In the genomic region with DNA sequence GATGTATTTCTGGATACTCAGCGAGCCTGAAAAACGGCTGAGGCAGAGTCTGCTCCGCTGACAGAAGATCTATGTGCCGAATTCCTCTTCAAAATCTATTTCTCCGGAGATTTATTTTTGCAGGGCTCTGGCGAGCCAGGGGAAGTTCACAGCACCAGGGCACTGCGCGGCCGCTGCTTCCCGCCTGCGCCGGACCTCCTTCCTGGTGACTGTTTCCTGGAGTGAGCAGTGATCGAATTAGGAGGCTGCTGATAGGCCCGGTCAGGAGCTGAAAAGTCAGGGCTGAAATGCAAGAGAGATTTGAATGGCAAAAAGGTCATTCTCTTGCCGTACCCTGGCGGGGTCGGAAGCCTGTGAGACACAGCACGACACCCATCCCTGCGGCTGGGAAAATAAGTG, we compare ENCODE assay signal across 8 mouse cellular contexts. TPM values are rescaled to one million over a fixed set of nuclear protein-coding genes. Genes with fewer than 3 reads are reported as not detected.
DNase-seq lines count a peak whose midpoint lies in the region.

No protein-coding gene starts in this region.

- peak; percentile 16 for DNase-seq in adrenal gland, adult 2 months
- DNase-seq in adrenal gland, postnatal 4 days (ENCODE audit: low spot score in 2 of 2): no peak
- peak; percentile 77 for DNase-seq in R1 (ENCODE audit: low read depth, low spot score)
- peak; percentile 56 for DNase-seq in forelimb bud, embryonic 11.5 days (ENCODE audit: low read depth, low spot score)
- DNase-seq in kidney, postnatal 4 days: peak; percentile 48 to 65
- peak; percentile 78 for DNase-seq in neural tube, embryonic 10.5 days (ENCODE audit: extremely low spot score, low spot score)
- no peak for DNase-seq in ovary, adult 18-20 months (ENCODE audit: low spot score)
- DNase-seq in natural killer cell, adult 2 months (ENCODE audit: low spot score in 2 of 2): no peak

RNA-seq across cellular contexts. Expression of a gene that starts 9.5 kb away (rescaled TPM):
- not detected for total RNA-seq in adrenal gland, adult 2 months (2021)
- not detected in 2 replicates for polyA plus RNA-seq in adrenal gland, adult 2 months (2012; rRNA removed)
- not detected for total RNA-seq in adrenal gland, postnatal 4 days (2021)

RNA-seq across cellular contexts. Expression of a gene that starts 46.4 kb away (rescaled TPM):
- total RNA-seq in adrenal gland, adult 2 months (2021): 10 to 100 TPM; 11.6 to 15.0 TPM
- polyA plus RNA-seq in adrenal gland, adult 2 months (2012; rRNA removed): 7.3 and 7.4 TPM in 2 replicates
- 10 to 100 TPM; 14.2 to 17.0 TPM for total RNA-seq in adrenal gland, postnatal 4 days (2021)

RNA-seq across cellular contexts. Expression of a gene that starts 56.4 kb away (rescaled TPM):
- 10 to 100 TPM; 38.1 to 84.6 TPM for total RNA-seq in adrenal gland, adult 2 months (2021)
- 26.2 and 27.3 TPM in 2 replicates for polyA plus RNA-seq in adrenal gland, adult 2 months (2012; rRNA removed)
- total RNA-seq in adrenal gland, postnatal 4 days (2021): 10 to 100 TPM; 36.4 to 39.4 TPM

Comparison
In these comparisons a context has a peak if more than half of its experiments do, and no peak if none do; other contexts are left out.
1. DNase-seq: peak in adrenal gland, adult 2 months (single experiment), R1 (single experiment), forelimb bud, embryonic 11.5 days (single experiment), kidney, postnatal 4 days (2 of 2) and neural tube, embryonic 10.5 days (single experiment); none in adrenal gland, postnatal 4 days (0 of 2), ovary, adult 18-20 months (single experiment) and natural killer cell, adult 2 months (0 of 2).